Mouse (Mus musculus): ENCODE results near the gene Fgfr2. TPM values are rescaled to one million over a fixed set of nuclear protein-coding genes. Genes with fewer than 3 reads are reported as not detected.
A peak's percentile ranks its signal among the peaks of the same experiment; 100 is the strongest.

The Fgfr2 gene
- total RNA-seq, 1 experiment = 37.5 TPM

- Histone ChIP-seq H3K27ac (ENCODE audit: insufficient read depth, low read depth, low read length, poor library complexity, severe bottlenecking) (no peak within 1 kb of the TSS), H3K4me1 (ENCODE audit: control insufficient read depth in 2 of 2, insufficient read depth in 2 of 2, low read length in 2 of 2, poor library complexity in 1 of 2) (0 out of 4 replicates have a peak, but pooled peaks cover 0 to 2% of the 10 kb centered on the region in 2 experiments), H3K9me3 (ENCODE audit: control insufficient read depth, insufficient read depth, low read depth, low read length) (no peaks in the 10 kb centered on the region), H3K9ac (ENCODE audit: insufficient read depth, low read depth, low read length, poor library complexity, severe bottlenecking) (peak within 1 kb of the TSS; percentile 48; the same call in 1 of the 2 replicates), H3K4me3 (ENCODE audit: insufficient read depth in 1 of 2, low read depth in 1 of 2, low read length in 2 of 2, poor library complexity in 1 of 2, severe bottlenecking in 1 of 2) (peak within 1 kb of the TSS; percentile 68 to 76), H3K36me3 (ENCODE audit: control insufficient read depth, insufficient read depth, low read length, poor library complexity, severe bottlenecking) (no peaks in the 10 kb centered on the region)
- no peak for DNase-seq (ENCODE audit: low read depth, low spot score)
- no peak for TF ChIP-seq HCFC1 (IDR thresholded peaks at IDR 0.05; ENCODE audit: borderline replicate concordance, insufficient read depth, low read length)
- no peak for TF ChIP-seq CHD2 (IDR thresholded peaks at IDR 0.05; ENCODE audit: low read depth, low read length)
- no peak for TF ChIP-seq ZNF384 (IDR thresholded peaks at IDR 0.05; ENCODE audit: low read depth, low read length)
- TF ChIP-seq MAFK (IDR thresholded peaks at IDR 0.05; ENCODE audit: insufficient read depth, low read depth, low read length) = no peak
- no peak for TF ChIP-seq ZC3H11A (IDR thresholded peaks at IDR 0.05; ENCODE audit: borderline replicate concordance, low read depth, low read length)
- in situ Hi-C loops (cut with MboI; ENCODE audit: low sequenced_read_pairs in 2 of 2, unreplicated experiment in 2 of 2) = no loop called here
These were observed 968.7 kb downstream of the Fgfr2 start, which contains the start of gene Cpxm2 for GRCm38 (mm10) chr7:132154368-132154961. Cpxm2 (minus strand) TSS chr7:132154739.

- Histone ChIP-seq H3K9ac (ENCODE audit: insufficient read depth, low read depth, low read length, poor library complexity, severe bottlenecking) (no peak overlapping the region), H3K9me3 (ENCODE audit: control insufficient read depth, insufficient read depth, low read depth, low read length) (no peaks in the 10 kb centered on the region), H3K27ac (ENCODE audit: insufficient read depth, low read depth, low read length, poor library complexity, severe bottlenecking) (no peak overlapping the region), H3K4me1 (ENCODE audit: control insufficient read depth in 2 of 2, insufficient read depth in 2 of 2, low read length in 2 of 2, poor library complexity in 1 of 2) (0 out of 4 replicates have a peak, but pooled peaks cover 0 to 2% of the 10 kb centered on the region in 2 experiments), H3K4me3 (ENCODE audit: insufficient read depth in 1 of 2, low read depth in 1 of 2, low read length in 2 of 2, poor library complexity in 1 of 2, severe bottlenecking in 1 of 2) (peak overlapping the region in 1 of 2 experiments; percentile 68; a peak in 2 of 4 replicates), H3K36me3 (ENCODE audit: control insufficient read depth, insufficient read depth, low read length, poor library complexity, severe bottlenecking) (no peaks in the 10 kb centered on the region)
- no peak for TF ChIP-seq CHD2 (IDR thresholded peaks at IDR 0.05; ENCODE audit: low read depth, low read length)
- in situ Hi-C loops (cut with MboI; ENCODE audit: low sequenced_read_pairs in 2 of 2, unreplicated experiment in 2 of 2) = no loop called here
- DNase-seq (ENCODE audit: low read depth, low spot score) = no peak
These were observed 969.4 kb downstream of the Fgfr2 start for GRCm38 (mm10) chr7:132153725-132154147.

- TF ChIP-seq ZNF384 (IDR thresholded peaks at IDR 0.05; ENCODE audit: low read depth, low read length) (no peak), HCFC1 (IDR thresholded peaks at IDR 0.05; ENCODE audit: borderline replicate concordance, insufficient read depth, low read length) (no peak), CHD2 (IDR thresholded peaks at IDR 0.05; ENCODE audit: low read depth, low read length) (no peak)
- Histone ChIP-seq H3K9me3 (ENCODE audit: control insufficient read depth, insufficient read depth, low read depth, low read length) (no peaks in the 10 kb centered on the region), H3K9ac (ENCODE audit: insufficient read depth, low read depth, low read length, poor library complexity, severe bottlenecking) (no peak overlapping the region), H3K4me1 (ENCODE audit: control insufficient read depth in 2 of 2, insufficient read depth in 2 of 2, low read length in 2 of 2, poor library complexity in 1 of 2) (no peaks in the 10 kb centered on the region), H3K4me3 (ENCODE audit: insufficient read depth in 1 of 2, low read depth in 1 of 2, low read length in 2 of 2, poor library complexity in 1 of 2, severe bottlenecking in 1 of 2) (no peak overlapping the region), H3K36me3 (ENCODE audit: control insufficient read depth, insufficient read depth, low read length, poor library complexity, severe bottlenecking) (no peaks in the 10 kb centered on the region), H3K27ac (ENCODE audit: insufficient read depth, low read depth, low read length, poor library complexity, severe bottlenecking) (no peak overlapping the region)
- in situ Hi-C loops (cut with MboI; ENCODE audit: low sequenced_read_pairs in 2 of 2, unreplicated experiment in 2 of 2) = no loop called here
- no peak for DNase-seq (ENCODE audit: low read depth, low spot score)
These were observed 977.8 kb downstream of the Fgfr2 start for GRCm38 (mm10) chr7:132145227-132145800.

GRCm38 (mm10) chr7:132128687-132129086 is 994.5 kb downstream of the Fgfr2 start:
- Histone ChIP-seq H3K4me1 (ENCODE audit: control insufficient read depth in 2 of 2, insufficient read depth in 2 of 2, low read length in 2 of 2, poor library complexity in 1 of 2) (no peaks in the 10 kb centered on the region), H3K4me3 (ENCODE audit: insufficient read depth in 1 of 2, low read depth in 1 of 2, low read length in 2 of 2, poor library complexity in 1 of 2, severe bottlenecking in 1 of 2) (no peak overlapping the region), H3K9ac (ENCODE audit: insufficient read depth, low read depth, low read length, poor library complexity, severe bottlenecking) (no peak overlapping the region), H3K36me3 (ENCODE audit: control insufficient read depth, insufficient read depth, low read length, poor library complexity, severe bottlenecking) (no peaks in the 10 kb centered on the region), H3K27ac (ENCODE audit: insufficient read depth, low read depth, low read length, poor library complexity, severe bottlenecking) (no peak overlapping the region), H3K9me3 (ENCODE audit: control insufficient read depth, insufficient read depth, low read depth, low read length) (no peaks in the 10 kb centered on the region)
- no peak for TF ChIP-seq CHD2 (IDR thresholded peaks at IDR 0.05; ENCODE audit: low read depth, low read length)
- TF ChIP-seq ZNF384 (IDR thresholded peaks at IDR 0.05; ENCODE audit: low read depth, low read length) = no peak
- TF ChIP-seq MAFK (IDR thresholded peaks at IDR 0.05; ENCODE audit: insufficient read depth, low read depth, low read length) = no peak
- no peak for TF ChIP-seq ZC3H11A (IDR thresholded peaks at IDR 0.05; ENCODE audit: borderline replicate concordance, low read depth, low read length)
- no peak for TF ChIP-seq HCFC1 (IDR thresholded peaks at IDR 0.05; ENCODE audit: borderline replicate concordance, insufficient read depth, low read length)
- DNase-seq (ENCODE audit: low read depth, low spot score) = no peak
- in situ Hi-C loops (cut with MboI; ENCODE audit: low sequenced_read_pairs in 2 of 2, unreplicated experiment in 2 of 2) = no loop called here

GRCm38 (mm10) chr7:132124948-132125347 is 998.2 kb downstream of the Fgfr2 start:
- Histone ChIP-seq H3K36me3 (ENCODE audit: control insufficient read depth, insufficient read depth, low read length, poor library complexity, severe bottlenecking) (no peaks in the 10 kb centered on the region), H3K4me1 (ENCODE audit: control insufficient read depth in 2 of 2, insufficient read depth in 2 of 2, low read length in 2 of 2, poor library complexity in 1 of 2) (no peaks in the 10 kb centered on the region), H3K9me3 (ENCODE audit: control insufficient read depth, insufficient read depth, low read depth, low read length) (no peaks in the 10 kb centered on the region), H3K27ac (ENCODE audit: insufficient read depth, low read depth, low read length, poor library complexity, severe bottlenecking) (no peak overlapping the region), H3K9ac (ENCODE audit: insufficient read depth, low read depth, low read length, poor library complexity, severe bottlenecking) (no peak overlapping the region), H3K4me3 (ENCODE audit: insufficient read depth in 1 of 2, low read depth in 1 of 2, low read length in 2 of 2, poor library complexity in 1 of 2, severe bottlenecking in 1 of 2) (no peak overlapping the region)
- DNase-seq (ENCODE audit: low read depth, low spot score) = no peak
- in situ Hi-C loops (cut with MboI; ENCODE audit: low sequenced_read_pairs in 2 of 2, unreplicated experiment in 2 of 2) = no loop called here
- no peak for TF ChIP-seq ZNF384 (IDR thresholded peaks at IDR 0.05; ENCODE audit: low read depth, low read length)
- TF ChIP-seq HCFC1 (IDR thresholded peaks at IDR 0.05; ENCODE audit: borderline replicate concordance, insufficient read depth, low read length) = no peak
- no peak for TF ChIP-seq MAFK (IDR thresholded peaks at IDR 0.05; ENCODE audit: insufficient read depth, low read depth, low read length)
- TF ChIP-seq CHD2 (IDR thresholded peaks at IDR 0.05; ENCODE audit: low read depth, low read length) = no peak
- no peak for TF ChIP-seq ZC3H11A (IDR thresholded peaks at IDR 0.05; ENCODE audit: borderline replicate concordance, low read depth, low read length)
